Mouse (Mus musculus) fat pad, adult 2 months (tissue): ENCODE measurements at regions not wholly inside any gene's neighbourhood (a gene's known extent, or its start where the extent isn't known, plus 50 kb on each side); places are given as distances from the start of the nearest gene placed in this dataset.

ENCODE experiments used
- DNase-seq: peaks from one replicate; pipeline ENCODE4 v3.0.0-alpha.2; 2011; ENCODE audit warnings: low read depth, low spot score; ENCODE audit errors: extremely low read depth

GRCm38 (mm10) chr5:26338191-26338590 is 80.7 kb downstream of the Gm7361 start:
- DNase-seq: no peak

- no peak for DNase-seq
These were observed 81.8 kb downstream of the Gm7361 start for GRCm38 (mm10) chr5:26339266-26339665.

- DNase-seq: no peak
These were observed 97.7 kb downstream of the Gm7361 start for GRCm38 (mm10) chr5:26355156-26355555.

- no peak for DNase-seq
These were observed 101.6 kb downstream of the Gm7361 start for GRCm38 (mm10) chr5:26359082-26359481.

DNA sequence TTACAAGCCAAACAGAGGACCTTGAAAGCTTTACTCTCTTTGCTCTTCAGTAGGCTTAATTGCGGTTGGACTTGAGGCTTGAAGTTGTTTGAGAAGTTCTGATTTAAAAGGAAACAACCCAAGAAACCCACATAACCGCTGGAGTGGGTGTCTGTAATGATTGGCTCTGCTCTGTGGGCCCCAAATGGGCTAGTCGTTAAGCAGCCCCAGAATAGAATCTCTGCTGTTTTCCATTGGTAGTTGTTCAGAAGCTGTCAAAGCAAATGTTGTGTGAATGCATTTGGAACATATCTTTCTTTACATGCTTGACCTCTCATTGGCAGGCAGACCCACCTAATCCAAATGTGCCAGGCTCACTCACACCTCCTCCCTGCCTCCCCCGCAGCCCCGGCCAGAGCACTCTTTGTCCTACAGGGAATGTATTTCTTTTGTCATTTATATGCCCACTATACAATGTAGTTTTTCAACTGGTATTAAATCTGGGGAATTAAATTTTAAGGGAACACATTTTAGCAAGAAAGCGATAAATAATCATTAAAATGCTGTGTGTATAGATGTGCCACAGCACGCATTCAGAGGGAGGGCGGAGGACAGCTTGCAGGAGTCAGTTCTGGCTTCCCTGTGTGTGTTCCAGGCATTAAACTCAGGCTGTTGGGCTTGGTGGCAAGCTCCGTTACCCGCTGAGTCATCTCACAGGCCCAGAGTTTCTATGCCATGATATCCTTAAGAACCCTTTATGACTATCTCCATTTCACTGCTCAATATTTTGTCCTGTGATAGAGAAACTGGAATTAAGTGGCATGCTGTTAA is 116.9 kb downstream of the Gm7361 start:
- DNase-seq: no peak

DNA sequence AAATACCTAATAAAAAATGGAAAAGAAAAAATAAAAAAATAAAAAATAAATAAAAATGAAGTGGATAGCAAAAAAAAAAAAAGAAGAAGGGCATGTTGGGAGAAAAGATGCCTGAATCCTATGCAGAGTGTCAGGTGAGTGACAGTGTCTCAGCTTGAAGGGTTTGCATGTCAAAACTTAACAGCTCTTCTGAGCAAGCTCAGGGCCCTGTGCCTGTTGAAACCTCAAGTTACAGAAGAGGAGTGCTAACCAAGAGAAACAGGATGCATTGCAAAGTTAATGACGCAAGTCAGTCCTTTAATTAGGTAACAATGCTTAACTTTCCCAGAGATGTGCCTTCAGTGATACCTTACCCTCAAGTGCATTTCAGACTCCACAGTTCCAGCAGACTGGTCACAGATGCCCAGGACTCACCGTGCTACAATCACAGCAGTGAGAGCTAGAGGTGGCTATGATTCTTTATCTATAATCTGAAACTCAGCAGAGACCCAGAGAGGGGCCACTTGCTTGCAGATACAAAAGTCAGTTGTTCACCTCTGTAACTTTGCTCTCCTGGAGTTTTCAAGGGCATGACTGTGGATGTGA is 149.7 kb downstream of the Gm7361 start:
- no peak for DNase-seq

GRCm38 (mm10) chr5:26413185-26413584 is 155.7 kb downstream of the Gm7361 start:
- no peak for DNase-seq

- DNase-seq: no peak
These were observed 187.1 kb downstream of the Gm7361 start for GRCm38 (mm10) chr5:26444331-26445200.

- DNase-seq: no peak
These were observed 193.8 kb downstream of the Gm7361 start for GRCm38 (mm10) chr5:26451306-26451705.

- DNase-seq: no peak
These were observed 200.1 kb downstream of the Gm7361 start for GRCm38 (mm10) chr5:26457627-26458026.

GRCm38 (mm10) chr5:26466666-26467065 is 209.2 kb downstream of the Gm7361 start:
- DNase-seq: no peak

DNA sequence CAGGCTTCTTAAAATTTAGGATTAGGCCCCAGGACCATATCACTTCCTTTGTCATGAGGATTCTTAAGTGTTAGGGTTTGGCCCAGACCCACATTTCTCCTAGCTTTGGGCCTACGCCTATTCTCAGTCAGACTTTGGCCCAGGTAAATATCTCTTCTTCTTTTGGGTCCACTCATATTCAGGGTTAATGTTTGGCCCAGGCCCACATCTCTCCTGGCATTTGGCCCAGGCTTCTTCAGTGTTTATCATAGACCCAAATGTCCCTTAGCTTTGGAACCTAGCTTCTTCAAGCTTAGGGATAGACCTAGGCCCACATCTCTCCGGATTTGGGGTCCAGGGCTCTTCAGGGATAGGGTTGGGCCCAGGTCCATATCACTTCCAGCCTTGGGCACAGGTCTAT is 228.2 kb downstream of the Gm7361 start:
- no peak for DNase-seq

GRCm38 (mm10) chr5:26494003-26494402 is 236.5 kb downstream of the Gm7361 start:
- no peak for DNase-seq

- DNase-seq: no peak
These were observed 240.3 kb downstream of the Gm7361 start for GRCm38 (mm10) chr5:26497641-26498430.

DNA sequence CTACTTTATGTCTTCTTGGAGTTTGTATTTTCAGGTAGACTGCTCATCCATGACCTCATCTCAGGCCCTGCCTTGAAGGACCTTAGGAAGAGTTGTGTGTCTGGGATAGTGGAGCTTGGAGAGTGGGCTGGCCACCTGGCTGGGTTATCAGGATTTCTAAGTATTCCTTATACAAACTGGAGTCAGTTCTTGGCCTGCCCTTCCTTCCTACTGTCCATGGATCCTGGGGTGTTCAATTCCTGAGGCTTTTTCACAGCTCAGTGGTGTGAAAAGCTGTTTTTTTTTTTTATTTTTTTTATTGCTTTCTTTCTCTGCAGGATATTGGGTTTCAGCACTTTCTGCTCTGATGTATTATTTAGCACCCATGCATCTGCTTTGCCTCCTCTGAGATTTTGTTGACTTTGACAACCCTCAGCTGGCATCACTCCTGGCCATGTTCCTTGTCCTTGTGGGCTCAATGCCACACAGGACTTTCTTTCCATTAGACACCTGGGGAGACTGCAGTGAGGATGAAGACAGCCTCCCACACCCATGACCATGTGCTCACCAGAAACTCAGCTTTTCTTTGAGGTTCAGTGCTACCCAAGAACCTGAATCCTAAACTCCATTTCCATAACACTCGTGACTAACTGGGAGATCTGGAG is 252.2 kb downstream of the Gm7361 start:
- no peak for DNase-seq

DNA sequence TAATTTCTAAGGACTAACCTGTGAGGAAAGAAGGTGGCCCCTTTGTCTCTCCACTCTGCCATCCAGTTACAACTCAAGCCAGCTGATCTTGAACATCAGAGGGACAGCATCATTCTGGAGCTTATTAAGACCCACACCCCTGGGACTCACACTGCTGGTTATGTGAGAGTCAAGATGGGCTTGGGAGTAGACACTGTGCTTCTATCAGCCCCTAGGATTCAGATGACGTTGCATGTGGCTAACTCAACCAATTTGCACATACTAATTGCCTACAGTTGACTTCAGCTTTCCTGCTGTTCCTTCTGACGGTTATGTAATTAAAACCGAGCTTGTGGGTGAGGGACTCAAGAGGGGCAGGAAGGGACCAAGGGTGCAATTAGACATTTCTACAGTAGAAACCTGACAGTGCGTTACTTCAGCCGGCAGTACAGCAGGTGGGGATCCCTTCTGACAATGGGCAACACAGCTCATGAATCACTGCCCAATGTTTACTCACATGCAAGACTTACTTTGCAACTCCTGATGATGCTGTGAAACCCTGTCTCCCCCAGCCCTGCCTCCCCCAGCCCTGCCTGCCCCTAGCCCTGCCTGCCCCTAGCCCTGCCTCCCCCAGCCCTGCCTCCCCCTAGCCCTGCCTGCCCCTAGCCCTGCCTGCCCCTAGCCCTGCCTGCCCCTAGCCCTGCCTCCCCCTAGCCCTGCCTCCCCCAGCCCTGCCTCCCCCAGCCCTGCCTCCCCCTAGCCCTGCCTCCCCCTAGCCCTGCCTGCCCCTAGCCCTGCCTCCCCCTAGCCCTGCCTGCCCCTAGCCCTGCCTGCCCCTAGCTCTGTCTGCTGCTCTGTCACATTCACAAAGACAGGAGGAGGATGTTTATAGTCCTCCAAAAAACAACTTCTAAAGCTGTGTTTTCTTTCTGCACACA is 255.8 kb downstream of the Gm7361 start:
- DNase-seq: no peak

- no peak for DNase-seq
These were observed 278.1 kb downstream of the Gm7361 start for GRCm38 (mm10) chr5:26535556-26535955.

GRCm38 (mm10) chr5:26563291-26563690 is 253.7 kb upstream of the Dpp6 start:
- DNase-seq: no peak

DNA sequence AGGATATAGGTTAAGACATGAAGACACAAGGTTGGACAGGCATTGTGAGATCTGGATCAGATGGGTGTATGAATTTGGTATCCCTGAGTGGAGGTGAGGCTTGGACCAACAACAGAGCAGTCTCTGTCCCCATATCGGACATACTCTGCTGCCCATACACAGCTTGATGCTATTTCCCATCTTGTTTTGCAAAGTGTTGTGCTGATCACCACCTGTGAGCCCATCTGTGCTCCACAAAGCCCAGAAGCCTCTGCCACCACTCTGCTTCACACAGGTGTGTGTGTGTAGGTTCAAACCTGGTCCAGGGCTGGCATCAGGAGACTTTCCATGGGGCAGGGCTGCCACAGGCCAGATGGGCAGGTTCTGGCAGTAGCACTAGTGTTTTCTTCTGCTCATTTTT is 252.9 kb upstream of the Dpp6 start:
- no peak for DNase-seq
